In the genomic region with DNA sequence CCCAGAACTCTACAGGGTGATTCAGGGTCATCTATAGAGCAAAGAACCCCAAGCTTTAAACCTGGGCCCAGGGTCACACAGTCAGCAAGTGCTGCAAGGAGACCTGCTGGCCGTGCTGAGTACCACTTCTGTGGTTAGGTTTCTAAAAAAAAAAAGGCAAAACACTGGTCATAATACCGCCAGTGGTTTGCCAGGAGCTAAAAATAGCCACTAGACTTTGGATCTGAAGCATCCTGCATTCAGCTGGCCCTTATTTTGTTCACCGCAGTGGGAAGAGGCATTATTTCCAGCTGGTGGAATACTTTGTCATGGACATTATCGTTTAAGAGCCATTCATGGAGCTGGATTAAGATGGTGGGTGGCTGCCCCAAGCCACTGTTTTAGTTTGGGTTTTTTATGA, we compare ENCODE assay signal across 12 mouse cellular contexts.
DNase-seq lines count a peak whose midpoint lies in the region; ATAC-seq and TF ChIP-seq lines count a peak whose summit lies in the region.
"Had no signal": no experiment of that assay in that cellular context is flagged by ENCODE, and none has a peak within 500 bp of the region (broad histone marks: within the 10 kb centered on the region; RNA-seq: fewer than 3 reads in every experiment).

No protein-coding gene starts in this region.

- ATAC-seq in hindbrain, embryonic 12.5 days (ENCODE audit: low FRiP score): no peak

- H3K4me1 ChIP-seq in CH12.LX (ENCODE audit: control insufficient read depth in 1 of 2, insufficient read depth in 2 of 2): peaks cover 10 to 45% of the 10 kb centered on the region in 2 experiments
- peaks cover 14% of the 10 kb centered on the region for H3K4me1 ChIP-seq in heart, embryonic 10.5 days
- H3K4me1 ChIP-seq in limb, embryonic 10.5 days: peaks cover 26% of the 10 kb centered on the region
- peaks cover 3% of the 10 kb centered on the region; the same call in 1 of the 2 replicates for H3K4me1 ChIP-seq in hindbrain, embryonic 12.5 days

- no peak for TF ChIP-seq CTCF in CH12.LX (conservative IDR thresholded peaks at IDR 0.05 in 1 of 2, IDR thresholded peaks at IDR 0.05 in 1 of 2; ENCODE audit: low read depth in 2 of 2, low read length in 2 of 2)

- TF ChIP-seq POLR2A in CH12.LX (IDR thresholded peaks at IDR 0.05; ENCODE audit: low read depth, low read length): no peak

- WGBS in heart, embryonic 10.5 days: 52% methylated on average over 4 of the region's 4 CpGs
- 79% methylated on average over 4 of the region's 4 CpGs for WGBS in limb, embryonic 10.5 days
- WGBS in hindbrain, embryonic 12.5 days: 34% methylated on average over 4 of the region's 4 CpGs

- dilution Hi-C loops in CH12.LX (cut with MboI; ENCODE audit: extremely low pct_ligation_motif_present, extremely low pct_unique_long_range_greater_than_20kb, low sequenced_read_pairs): no loop called here

- TF ChIP-seq EP300 in CH12.LX (IDR thresholded peaks at IDR 0.05; ENCODE audit: low read length): no peak

- no peaks in the 10 kb centered on the region for H3K79me2 ChIP-seq in CH12.LX (replicated peaks; ENCODE audit: control insufficient read depth, extremely low read depth, insufficient read depth, poor library complexity, severe bottlenecking)

- no peak for TF ChIP-seq RAD21 in CH12.LX (IDR thresholded peaks at IDR 0.05; ENCODE audit: low read depth, low read length)

- H3K27ac ChIP-seq in CH12.LX (ENCODE audit: insufficient read depth, low read depth): no peak overlapping the region
- H3K27ac ChIP-seq in heart, embryonic 10.5 days: peak overlapping the region; percentile 69
- H3K27ac ChIP-seq in limb, embryonic 10.5 days: peak overlapping the region; percentile 66; the same call in 1 of the 2 replicates
- H3K27ac ChIP-seq in hindbrain, embryonic 12.5 days: no peak overlapping the region
- H3K27ac ChIP-seq: forebrain, embryonic 10.5 days; liver, embryonic 14.5 days had no signal

- in situ Hi-C loops in CH12.LX (cut with MboI; ENCODE audit: low pct_ligation_motif_present, low pct_unique_long_range_greater_than_20kb, low sequenced_read_pairs): no loop called here

- no peak overlapping the region for H3K9ac ChIP-seq in CH12.LX (ENCODE audit: insufficient read depth, low read depth)
- H3K9ac ChIP-seq in hindbrain, embryonic 12.5 days: no peak overlapping the region
- H3K9ac ChIP-seq: liver, embryonic 14.5 days had no signal

- no peak for DNase-seq in CH12.LX (ENCODE audit: extremely low read depth)
- peak; percentile 49 for DNase-seq in NIH3T3 (ENCODE audit: low read depth)
- no peak for DNase-seq in heart, embryonic 10.5 days (ENCODE audit: low spot score)
- no peak for DNase-seq in limb, embryonic 10.5 days (ENCODE audit: low spot score)
- no peak for DNase-seq in thymus, postnatal 36 days
- DNase-seq in frontal cortex, adult 2 months (ENCODE audit: extremely low spot score in 1 of 2, low spot score in 1 of 2): no peak
- DNase-seq: cerebellum, postnatal 36 days; layer of hippocampus, adult 9-11 months; thymus, postnatal 4 days had no signal

- H3K27me3 ChIP-seq in CH12.LX (replicated peaks): no peaks in the 10 kb centered on the region
- no peaks in the 10 kb centered on the region for H3K27me3 ChIP-seq in heart, embryonic 10.5 days (ENCODE audit: insufficient read depth, poor library complexity, severe bottlenecking)
- no peaks in the 10 kb centered on the region for H3K27me3 ChIP-seq in limb, embryonic 10.5 days (ENCODE audit: low read depth, poor library complexity, severe bottlenecking)
- no peaks in the 10 kb centered on the region for H3K27me3 ChIP-seq in hindbrain, embryonic 12.5 days

- H3K4me3 ChIP-seq in CH12.LX (replicated peaks in 1 of 3; ENCODE audit: low read depth in 2 of 3, low read length in 2 of 3, poor library complexity in 1 of 3): no peak overlapping the region
- H3K4me3 ChIP-seq in heart, embryonic 10.5 days: no peak overlapping the region
- no peak overlapping the region for H3K4me3 ChIP-seq in limb, embryonic 10.5 days
- no peak overlapping the region for H3K4me3 ChIP-seq in hindbrain, embryonic 12.5 days
- H3K4me3 ChIP-seq: forebrain, embryonic 10.5 days had no signal

- no peak overlapping the region for H3K4me2 ChIP-seq in CH12.LX (ENCODE audit: insufficient read depth, low read depth, poor library complexity, severe bottlenecking)
- no peak overlapping the region for H3K4me2 ChIP-seq in hindbrain, embryonic 12.5 days (replicated peaks)

- no peaks in the 10 kb centered on the region for H3K9me3 ChIP-seq in CH12.LX (replicated peaks; ENCODE audit: low read length)
- H3K9me3 ChIP-seq in heart, embryonic 10.5 days: no peaks in the 10 kb centered on the region
- H3K9me3 ChIP-seq in limb, embryonic 10.5 days (replicated peaks): no peaks in the 10 kb centered on the region
- no peaks in the 10 kb centered on the region for H3K9me3 ChIP-seq in hindbrain, embryonic 12.5 days (replicated peaks)
- H3K9me3 ChIP-seq: forebrain, embryonic 10.5 days had no signal

- no peaks in the 10 kb centered on the region for H3K36me3 ChIP-seq in CH12.LX (replicated peaks in 1 of 2; ENCODE audit: control insufficient read depth in 1 of 2, insufficient read depth in 1 of 2, low read length in 1 of 2)
- no peaks in the 10 kb centered on the region for H3K36me3 ChIP-seq in heart, embryonic 10.5 days
- no peaks in the 10 kb centered on the region for H3K36me3 ChIP-seq in limb, embryonic 10.5 days
- H3K36me3 ChIP-seq in hindbrain, embryonic 12.5 days: no peaks in the 10 kb centered on the region
- H3K36me3 ChIP-seq: forebrain, embryonic 10.5 days had no signal

TF ChIP-seq in CH12.LX, 34 proteins besides CTCF, POLR2A, EP300 and RAD21:
- TF ChIP-seq ZNF384 (IDR thresholded peaks at IDR 0.05; ENCODE audit: low read depth, low read length) (peak; percentile 39; the same call in 1 of the 2 replicates), GABPA (IDR thresholded peaks at IDR 0.05; ENCODE audit: insufficient replicate concordance, low read depth, low read length) (no peak), MEF2A (IDR thresholded peaks at IDR 0.05; ENCODE audit: borderline replicate concordance, low read depth, low read length) (peak; percentile 53; the same call in 1 of the 2 replicates), TBP (conservative IDR thresholded peaks at IDR 0.05; ENCODE audit: low read depth, low read length) (no peak)

Comparison
In these comparisons a context has a peak if more than half of its experiments do, and no peak if none do; other contexts are left out.
1. H3K27ac ChIP-seq: peak in heart, embryonic 10.5 days (single experiment) and limb, embryonic 10.5 days (single experiment); none in CH12.LX (single experiment) and hindbrain, embryonic 12.5 days (single experiment).